Mouse (Mus musculus): ENCODE measurements around the gene Ccdc191. TPM values are rescaled to one million over a fixed set of nuclear protein-coding genes. Genes with fewer than 3 reads are reported as not detected.

Gene Ccdc191
- 10 to 100 TPM in 1 of 2 experiments, 1 to 10 TPM in 1; 9.4 to 15.3 TPM for total RNA-seq (2023)

DNA sequence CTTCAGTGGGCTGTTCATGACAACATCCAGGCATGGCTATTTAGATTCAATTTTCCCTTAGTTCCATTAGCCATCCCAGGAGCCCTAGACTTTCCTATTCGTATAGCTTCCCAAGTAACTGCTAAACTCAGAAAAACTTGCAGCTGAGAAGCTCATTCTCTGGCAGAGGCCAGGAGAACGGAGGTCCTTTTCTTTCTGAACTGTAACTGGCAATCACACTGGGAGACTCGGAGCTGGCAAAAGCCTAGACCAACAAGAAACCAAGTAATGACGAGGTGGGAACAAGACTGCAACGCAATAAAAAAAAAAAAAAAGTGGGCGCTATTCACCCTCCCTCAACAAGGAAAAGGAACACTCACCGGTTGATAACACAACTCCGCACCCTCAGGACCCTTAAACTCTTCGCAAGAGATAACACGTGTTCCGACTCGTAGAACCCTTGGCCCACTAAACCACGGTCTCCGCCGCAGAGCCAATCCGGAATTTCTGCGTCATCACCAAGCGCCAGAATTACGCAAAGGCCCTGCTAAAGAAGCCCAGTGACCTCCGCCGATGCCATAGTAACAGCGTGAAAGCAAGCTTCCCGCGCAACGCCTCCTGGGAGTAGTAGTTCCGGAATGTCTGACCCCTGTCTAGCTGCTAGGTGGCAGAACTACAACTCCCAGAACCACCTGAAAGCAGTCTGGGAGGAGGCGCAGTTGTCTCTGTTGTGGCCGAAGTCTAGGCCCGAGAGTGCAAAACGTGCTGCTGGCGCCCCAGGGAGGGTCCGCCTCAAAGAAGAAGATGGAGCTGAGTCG lies at the start of gene Ccdc191:
Ccdc191 (plus strand) TSS at position 593 of the 797 bp plus-strand sequence.

DNA sequence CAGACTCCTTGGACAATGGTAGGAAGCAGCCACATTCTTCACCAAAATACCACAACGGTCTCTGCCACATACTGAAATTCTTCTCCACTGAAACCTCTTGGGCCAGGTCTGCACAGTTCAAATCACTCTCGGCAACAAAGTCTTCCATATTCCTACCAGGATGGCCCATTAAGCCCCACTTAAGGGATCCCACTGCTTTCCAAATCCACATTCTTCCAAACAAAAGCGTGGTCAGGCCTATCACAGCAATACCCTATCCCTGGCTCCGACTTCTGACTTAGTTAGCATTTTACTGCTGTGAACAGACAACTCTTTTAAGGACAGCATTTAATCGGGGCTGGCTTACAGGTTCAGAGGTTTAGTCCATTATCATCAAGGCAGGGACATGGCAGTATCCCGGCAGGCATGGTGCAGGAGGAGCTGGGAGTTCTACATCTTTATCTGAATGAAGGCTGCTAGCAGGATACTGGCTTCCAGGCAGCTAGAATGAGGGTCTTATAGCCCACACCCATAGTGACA lies 36.8 kb downstream of the Ccdc191 start, which contains the start of gene Qtrt2:
Qtrt2 (minus strand) TSS at position 469 of the 519 bp plus-strand sequence.

DNA sequence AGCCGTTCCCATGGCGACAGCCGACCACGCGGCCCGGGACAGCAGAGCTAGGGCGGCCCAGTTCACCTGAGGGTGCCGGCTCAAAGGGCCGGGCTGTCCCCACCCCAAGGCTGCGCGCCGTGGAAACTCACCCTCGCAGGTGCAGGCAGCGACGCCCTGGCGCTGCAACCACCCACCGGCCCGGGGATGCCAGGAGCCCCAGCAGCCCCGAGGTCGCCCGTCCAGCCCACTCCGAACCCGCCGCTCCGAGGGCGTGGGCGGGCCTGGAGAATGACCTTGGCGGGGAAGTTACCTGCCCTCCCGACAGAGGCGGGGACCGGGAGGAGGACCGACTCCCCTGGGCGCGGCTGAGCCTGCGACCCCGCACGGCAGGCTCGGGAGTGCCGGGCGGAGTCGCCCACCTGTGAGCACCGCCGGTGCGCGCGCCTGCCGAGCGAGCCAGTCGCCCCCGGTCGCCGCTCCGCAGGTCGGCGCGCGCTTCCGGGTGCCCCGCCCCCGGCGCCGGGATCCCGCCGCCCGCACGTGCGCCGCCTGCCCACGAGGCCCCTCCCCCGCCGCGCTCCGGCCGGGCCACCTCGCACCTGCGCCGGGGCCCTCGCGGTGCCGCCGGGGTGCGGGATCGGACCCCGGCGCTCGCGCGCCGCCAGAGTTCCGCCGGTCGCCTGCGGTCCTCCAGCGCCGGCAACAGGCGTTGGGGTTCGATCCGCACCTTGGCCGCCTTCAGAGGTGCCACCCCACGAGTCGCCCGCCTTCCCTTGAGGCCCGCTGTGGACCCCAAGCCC lies 89.9 kb downstream of the Ccdc191 start, which contains the start of gene Zdhhc23:
Zdhhc23 (minus strand) TSS at position 464 of the 782 bp plus-strand sequence.

Other genes starting within 250 kb of the Ccdc191 start
- gene Tigit, start 225.7 kb upstream of the Ccdc191 start, total RNA-seq (2023): not detected
- gene Drd3, start 135.8 kb upstream of the Ccdc191 start, total RNA-seq (2023): not detected
- gene Qtrt2, start 37.0 kb downstream of the Ccdc191 start, total RNA-seq (2023): 10 to 100 TPM; 47.8 to 55.5 TPM
- 10 to 100 TPM; 11.5 to 12.2 TPM for gene Zdhhc23, start 90.0 kb downstream of the Ccdc191 start, total RNA-seq (2023)
- 1 to 10 TPM; 2.0 to 3.5 TPM for gene Gramd1c, start 173.5 kb downstream of the Ccdc191 start, total RNA-seq (2023)
- gene Atp6v1a, start 249.9 kb downstream of the Ccdc191 start, total RNA-seq (2023): 10 to 100 TPM; 35.3 to 37.3 TPM

All from B cell, adult 67 days (primary cell).